Mouse (Mus musculus) hindbrain, embryonic 12.5 days (tissue): ENCODE data around the gene Cables2. TPM values are rescaled to one million over a fixed set of nuclear protein-coding genes. Genes with fewer than 3 reads are reported as not detected.

ENCODE experiments used
- ATAC-seq: fragments of 200-750 bp; cut with Nextera tagmentation; 2 replicates; pipeline ENCODE4 v1.8.0; 2017; ENCODE audit warnings: moderate TSS enrichment; ENCODE audit not compliant: low FRiP score
- H3K27ac ChIP-seq: fragments of 300-500 bp; sonication (generic); 2 replicates; pipeline ENCODE4 v1.5.1; 2016; ENCODE audit warnings: mild to moderate bottlenecking
- H3K27me3 ChIP-seq: fragments of 300-500 bp; sonication (generic); 2 replicates; pipeline ENCODE4 v1.6.1; 2016; ENCODE audit warnings: mild to moderate bottlenecking
- H3K36me3 ChIP-seq: fragments of 300-500 bp; sonication (generic); 2 replicates; pipeline ENCODE4 v1.6.1; 2016; ENCODE audit warnings: mild to moderate bottlenecking
- H3K4me1 ChIP-seq: fragments of 300-500 bp; sonication (generic); 2 replicates; pipeline ENCODE4 v1.6.1; 2016
- H3K4me2 ChIP-seq: fragments of 300-500 bp; sonication (generic); replicated peaks from 2 replicates; pipeline ENCODE4 v1.6.1; 2016; ENCODE audit warnings: mild to moderate bottlenecking
- H3K4me3 ChIP-seq: fragments of 300-500 bp; sonication (generic); 2 replicates; pipeline ENCODE4 v1.5.1; 2016; ENCODE audit warnings: mild to moderate bottlenecking
- H3K9ac ChIP-seq: fragments of 300-500 bp; sonication (generic); 2 replicates; pipeline ENCODE4 v1.6.1; 2016; ENCODE audit warnings: mild to moderate bottlenecking, moderate library complexity
- H3K9me3 ChIP-seq: fragments of 300-500 bp; sonication (generic); replicated peaks from 2 replicates; pipeline ENCODE4 v1.6.1; 2016; ENCODE audit warnings: mild to moderate bottlenecking
- WGBS: fragments of 180-500 bp; shearing (Covaris S2); methylation state at CpG from one replicate; pipeline ENCODE4 v1.1.7; 2016; 5-methylcytosine and 5-hydroxymethylcytosine counted together
- microRNA-seq: library from miRNA; unstranded; fragments of <30 nt; microRNA quantifications from one replicate; pipeline ENCODE4, GENCODE M21; 2017
- polyA plus RNA-seq: library from polyadenylated mRNA; unstranded; fragments of >200 nt; fragmentation: Nextera tagmentation; extraction: Ambion mirVana; gene quantifications from 2 replicates; pipeline ENCODE4 v1.2.1, GENCODE M21; 2016

Gene Cables2
- polyA plus RNA-seq, 1 experiment from 2014 or later = 29.5 TPM

GRCm38 (mm10) chr2:180217587-180217986 lies 55.7 kb downstream of the Cables2 start:
- ATAC-seq = no peak
- H3K27ac ChIP-seq = no peak overlapping the region
- 90% methylated on average over 8 of the region's 8 CpGs for WGBS

GRCm38 (mm10) chr2:180216921-180217320 lies 56.4 kb downstream of the Cables2 start:
- H3K27me3 ChIP-seq = no peaks in the 10 kb centered on the region
- peaks cover 19% of the 10 kb centered on the region for H3K4me1 ChIP-seq
- ATAC-seq = no peak
- no peak overlapping the region for H3K9ac ChIP-seq
- H3K4me2 ChIP-seq = no peak overlapping the region
- H3K4me3 ChIP-seq = no peak overlapping the region
- H3K27ac ChIP-seq = no peak overlapping the region
- H3K36me3 ChIP-seq = no peaks in the 10 kb centered on the region
- WGBS = 55% methylated on average over 5 of the region's 5 CpGs
- H3K9me3 ChIP-seq = no peaks in the 10 kb centered on the region

More at GRCm38 (mm10) chr2:180217587-180217986, 55.7 kb downstream of the Cables2 start:
- Histone ChIP-seq H3K36me3 (no peaks in the 10 kb centered on the region), H3K4me2 (no peak overlapping the region), H3K9ac (no peak overlapping the region), H3K4me3 (no peak overlapping the region), H3K27me3 (peaks cover 5% of the 10 kb centered on the region; the same call in 1 of the 2 replicates), H3K9me3 (no peaks in the 10 kb centered on the region), H3K4me1 (peaks cover 26% of the 10 kb centered on the region)

GRCm38 (mm10) chr2:180215951-180216350 lies 57.3 kb downstream of the Cables2 start:
- H3K27ac ChIP-seq = no peak overlapping the region
- 83% methylated on average over 6 of the region's 6 CpGs for WGBS
- no peak for ATAC-seq

GRCm38 (mm10) chr2:180215011-180215461 lies 58.3 kb downstream of the Cables2 start:
- no peak for ATAC-seq
- H3K9me3 ChIP-seq = no peaks in the 10 kb centered on the region
- no peak overlapping the region for H3K4me3 ChIP-seq
- H3K4me1 ChIP-seq = peaks cover 17% of the 10 kb centered on the region
- no peaks in the 10 kb centered on the region for H3K36me3 ChIP-seq
- no peak overlapping the region for H3K4me2 ChIP-seq
- no peak overlapping the region for H3K27ac ChIP-seq
- H3K9ac ChIP-seq = no peak overlapping the region
- WGBS = 64% methylated on average over 8 of the region's 8 CpGs
- no peaks in the 10 kb centered on the region for H3K27me3 ChIP-seq

More at GRCm38 (mm10) chr2:180215951-180216350, 57.3 kb downstream of the Cables2 start:
- peaks cover 17% of the 10 kb centered on the region for H3K4me1 ChIP-seq
- H3K4me2 ChIP-seq = no peak overlapping the region
- H3K9ac ChIP-seq = no peak overlapping the region
- H3K9me3 ChIP-seq = no peaks in the 10 kb centered on the region
- no peaks in the 10 kb centered on the region for H3K36me3 ChIP-seq
- no peak overlapping the region for H3K4me3 ChIP-seq
- H3K27me3 ChIP-seq = no peaks in the 10 kb centered on the region

- no peak overlapping the region for H3K27ac ChIP-seq
- no peaks in the 10 kb centered on the region for H3K27me3 ChIP-seq
- peaks cover 17% of the 10 kb centered on the region for H3K4me1 ChIP-seq
- 74% methylated on average over 4 of the region's 4 CpGs for WGBS
- H3K36me3 ChIP-seq = no peaks in the 10 kb centered on the region
- H3K9ac ChIP-seq = no peak overlapping the region
- H3K4me3 ChIP-seq = no peak overlapping the region
- ATAC-seq = no peak
- no peaks in the 10 kb centered on the region for H3K9me3 ChIP-seq
- H3K4me2 ChIP-seq = no peak overlapping the region
These were observed 58.8 kb downstream of the Cables2 start for GRCm38 (mm10) chr2:180214352-180214978.

- WGBS = 88% methylated on average over 3 of the region's 3 CpGs
- H3K36me3 ChIP-seq = no peaks in the 10 kb centered on the region
- H3K27me3 ChIP-seq = no peaks in the 10 kb centered on the region
- ATAC-seq = no peak
- no peak overlapping the region for H3K4me2 ChIP-seq
- H3K4me1 ChIP-seq = peaks cover 10% of the 10 kb centered on the region
- H3K27ac ChIP-seq = no peak overlapping the region
- no peaks in the 10 kb centered on the region for H3K9me3 ChIP-seq
- H3K9ac ChIP-seq = no peak overlapping the region
- no peak overlapping the region for H3K4me3 ChIP-seq
These were observed 61.0 kb downstream of the Cables2 start for GRCm38 (mm10) chr2:180212255-180212654.

- WGBS = 78% methylated on average over 1 of the region's 1 CpGs
- Histone ChIP-seq H3K4me1 (peaks cover 17% of the 10 kb centered on the region), H3K9ac (no peak overlapping the region), H3K36me3 (no peaks in the 10 kb centered on the region), H3K9me3 (no peaks in the 10 kb centered on the region), H3K4me2 (no peak overlapping the region), H3K27ac (no peak overlapping the region), H3K4me3 (no peak overlapping the region), H3K27me3 (no peaks in the 10 kb centered on the region)
- no peak for ATAC-seq
These were observed 64.3 kb downstream of the Cables2 start for GRCm38 (mm10) chr2:180208976-180209375.

Small RNA genes within 50 kb of the gene (microRNA-seq; reads per million reads assigned to microRNA genes)
- gene Mir3091 = 1.1 reads per million

Other genes with a start within 250 kb of the Cables2 start
- 14.1 and 16.7 TPM in 2 replicates for gene Lsm14b, start 248.5 kb downstream of the Cables2 start, polyA plus RNA-seq
- 630 and 656 TPM in 2 replicates for gene Psma7, start 231.1 kb downstream of the Cables2 start, polyA plus RNA-seq
- gene Ss18l1, start 231.0 kb downstream of the Cables2 start, polyA plus RNA-seq = 32.9 and 37.7 TPM in 2 replicates
- 30.0 and 31.4 TPM in 2 replicates for gene Mtg2, start 202.9 kb downstream of the Cables2 start, polyA plus RNA-seq
- 4.1 and 4.2 TPM in 2 replicates for gene Hrh3, start 169.0 kb downstream of the Cables2 start, polyA plus RNA-seq
- gene Osbpl2, start 154.2 kb downstream of the Cables2 start, polyA plus RNA-seq = 52.2 and 53.8 TPM in 2 replicates
- gene Adrm1, start 102.0 kb downstream of the Cables2 start, polyA plus RNA-seq = 198 and 200 TPM in 2 replicates
- gene Lama5, start 47.6 kb downstream of the Cables2 start, polyA plus RNA-seq = 5.8 and 8.7 TPM in 2 replicates
- gene Rps21, start 16.1 kb downstream of the Cables2 start, polyA plus RNA-seq = 393 and 423 TPM in 2 replicates
- gene Rbbp8nl, start 16.4 kb upstream of the Cables2 start, polyA plus RNA-seq = 0.20 and 0.35 TPM in 2 replicates
- gene Gata5, start 61.2 kb upstream of the Cables2 start, polyA plus RNA-seq = 0.08 TPM in 1 of 2 replicates, not detected in the other
- gene Slco4a1, start 182.7 kb upstream of the Cables2 start, polyA plus RNA-seq = 3.2 and 3.4 TPM in 2 replicates
- gene Ntsr1, start 226.5 kb upstream of the Cables2 start, polyA plus RNA-seq = 0.40 and 0.43 TPM in 2 replicates